Mouse (Mus musculus) heart, adult 2 months (tissue): ENCODE data around the gene Bank1. TPM values are rescaled to one million over a fixed set of nuclear protein-coding genes. Genes with fewer than 3 reads are reported as not detected.

Experiments used
- DNase-seq, 2 experiments: peaks; one replicate each; pipeline ENCODE4 v3.0.0; 2021
- H3K27ac ChIP-seq: fragments of 200-600 bp; 2 replicates; pipeline ENCODE4 v1.8.1; 2022
- H3K27me3 ChIP-seq: fragments of 200-500 bp; 2 replicates; pipeline ENCODE4 v1.6.1; 2012; ENCODE audit warnings: mild to moderate bottlenecking, low read length, inconsistent platforms, mixed read lengths; ENCODE audit not compliant: control insufficient read depth, insufficient read depth
- H3K36me3 ChIP-seq: fragments of 200-500 bp; 2 replicates; pipeline ENCODE4 v1.6.1; 2012; ENCODE audit warnings: low read length, inconsistent platforms; ENCODE audit not compliant: control insufficient read depth, insufficient read depth
- H3K4me1 ChIP-seq: fragments of 200-500 bp; 2 replicates; pipeline ENCODE4 v1.6.1; 2011; ENCODE audit warnings: low read length; ENCODE audit not compliant: control insufficient read depth, insufficient read depth
- H3K4me3 ChIP-seq: fragments of 200-600 bp; 2 replicates; pipeline ENCODE4 v1.8.1; 2022
- H3K79me2 ChIP-seq: fragments of 200-500 bp; replicated peaks from 2 replicates; pipeline ENCODE4 v1.6.1; 2012; ENCODE audit warnings: mild to moderate bottlenecking, inconsistent platforms, low read length, moderate library complexity, mixed read lengths; ENCODE audit not compliant: control insufficient read depth, insufficient read depth
- H3K9ac ChIP-seq: fragments of 200-500 bp; 2 replicates; pipeline ENCODE4 v1.6.1; 2012; ENCODE audit warnings: low read depth, mild to moderate bottlenecking, control low read depth, inconsistent platforms, low read length, mixed read lengths
- CTCF ChIP-seq: fragments of 200-600 bp; IDR thresholded peaks from 2 replicates; pipeline ENCODE4 v1.8.1; 2022; ENCODE audit warnings: antibody characterized with exemption, mild to moderate bottlenecking, moderate library complexity
- EP300 ChIP-seq: fragments of 200-500 bp; IDR thresholded peaks from 2 replicates; pipeline ENCODE4 v1.6.1; 2011; ENCODE audit warnings: low read depth, low read length, control low read depth; ENCODE audit not compliant: insufficient read depth
- POLR2A ChIP-seq: fragments of 200-500 bp; IDR thresholded peaks from 2 replicates; pipeline ENCODE4 v1.6.1; 2011; ENCODE audit warnings: mild to moderate bottlenecking, low read depth, low read length, control low read depth; ENCODE audit not compliant: insufficient read depth
- WGBS: fragments of 180-500 bp; shearing (Covaris S2); methylation state at CpG from one replicate; pipeline ENCODE4 v1.1.7; 2018; 5-methylcytosine and 5-hydroxymethylcytosine counted together
- intact Hi-C: fragments of 180-260 bp; cut with DNase I; formaldehyde crosslinking; loops from one replicate; pipeline ENCODE4 v1.15.1; 2025
- polyA plus RNA-seq: library from polyadenylated mRNA; depleted of rRNA; stranded (reverse); fragments of >200 nt; gene quantifications from 2 replicates; pipeline ENCODE4 v1.2.3, GENCODE M21; 2012
- total RNA-seq, 2 experiments: library from RNA; stranded (reverse); gene quantifications; 2 replicates each; pipeline ENCODE4 v1.2.3; 2021

Gene Bank1
- total and polyA plus RNA-seq, 3 experiments = 0.81 to 1.9 (median 0.86) TPM

- Histone ChIP-seq H3K4me3 (no peak overlapping the region), H3K9ac (no peak overlapping the region), H3K36me3 (no peaks in the 10 kb centered on the region), H3K27me3 (no peaks in the 10 kb centered on the region), H3K4me1 (no peaks in the 10 kb centered on the region), H3K27ac (no peak overlapping the region), H3K79me2 (no peaks in the 10 kb centered on the region)
- TF ChIP-seq CTCF (no peak), POLR2A (no peak), EP300 (no peak)
- DNase-seq = no peak
- WGBS = 82% methylated on average over 3 of the region's 3 CpGs
- intact Hi-C loops = no loop called here
Observed at GRCm38 (mm10) chr3:136070394-136070793, 255.5 kb downstream of the Bank1 start.

- WGBS = 76% methylated on average over 2 of the region's 2 CpGs
- H3K4me3 ChIP-seq = no peak overlapping the region
- H3K79me2 ChIP-seq = no peaks in the 10 kb centered on the region
- no peaks in the 10 kb centered on the region for H3K27me3 ChIP-seq
- no peak overlapping the region for H3K9ac ChIP-seq
- H3K4me1 ChIP-seq = no peaks in the 10 kb centered on the region
- intact Hi-C loops = no loop called here
- no peak for TF ChIP-seq POLR2A
- no peak for TF ChIP-seq CTCF
- TF ChIP-seq EP300 = no peak
- no peaks in the 10 kb centered on the region for H3K36me3 ChIP-seq
- H3K27ac ChIP-seq = no peak overlapping the region
- no peak for DNase-seq
Observed at GRCm38 (mm10) chr3:136061907-136062306, 264.0 kb downstream of the Bank1 start.

- H3K4me1 ChIP-seq = no peaks in the 10 kb centered on the region
- WGBS = 79% methylated on average over 3 of the region's 3 CpGs
- intact Hi-C loops = no loop called here
- DNase-seq = no peak
- no peaks in the 10 kb centered on the region for H3K36me3 ChIP-seq
- TF ChIP-seq CTCF = no peak
- no peak for TF ChIP-seq POLR2A
- no peak for TF ChIP-seq EP300
- H3K27me3 ChIP-seq = no peaks in the 10 kb centered on the region
- H3K27ac ChIP-seq = no peak overlapping the region
- H3K79me2 ChIP-seq = no peaks in the 10 kb centered on the region
- no peak overlapping the region for H3K4me3 ChIP-seq
- H3K9ac ChIP-seq = no peak overlapping the region
Observed at GRCm38 (mm10) chr3:136050635-136051034, 275.2 kb downstream of the Bank1 start.

GRCm38 (mm10) chr3:136050215-136050614 is 275.7 kb downstream of the Bank1 start:
- Histone ChIP-seq H3K27ac (no peak overlapping the region), H3K4me3 (no peak overlapping the region), H3K4me1 (no peaks in the 10 kb centered on the region), H3K9ac (no peak overlapping the region), H3K79me2 (no peaks in the 10 kb centered on the region), H3K27me3 (no peaks in the 10 kb centered on the region), H3K36me3 (no peaks in the 10 kb centered on the region)
- TF ChIP-seq POLR2A = no peak
- TF ChIP-seq CTCF = no peak
- no peak for TF ChIP-seq EP300
- DNase-seq = no peak
- intact Hi-C loops = no loop called here
- 89% methylated on average over 6 of the region's 6 CpGs for WGBS

- no peak overlapping the region for H3K9ac ChIP-seq
- intact Hi-C loops = no loop called here
- no peak overlapping the region for H3K27ac ChIP-seq
- no peaks in the 10 kb centered on the region for H3K27me3 ChIP-seq
- H3K36me3 ChIP-seq = no peaks in the 10 kb centered on the region
- DNase-seq = no peak
- no peaks in the 10 kb centered on the region for H3K4me1 ChIP-seq
- 78% methylated on average over 4 of the region's 4 CpGs for WGBS
- H3K4me3 ChIP-seq = no peak overlapping the region
- H3K79me2 ChIP-seq = no peaks in the 10 kb centered on the region
- TF ChIP-seq POLR2A (no peak), EP300 (no peak), CTCF (no peak)
Observed at GRCm38 (mm10) chr3:136048026-136048425, 277.8 kb downstream of the Bank1 start.

- Histone ChIP-seq H3K9ac (no peak overlapping the region), H3K4me3 (no peak overlapping the region), H3K79me2 (no peaks in the 10 kb centered on the region), H3K4me1 (no peaks in the 10 kb centered on the region), H3K27me3 (no peaks in the 10 kb centered on the region), H3K27ac (no peak overlapping the region), H3K36me3 (no peaks in the 10 kb centered on the region)
- WGBS = 87% methylated on average over 2 of the region's 2 CpGs
- intact Hi-C loops = no loop called here
- TF ChIP-seq CTCF (no peak), POLR2A (no peak), EP300 (no peak)
- no peak for DNase-seq
Observed at GRCm38 (mm10) chr3:136045381-136045780, 280.5 kb downstream of the Bank1 start.
